Mouse (Mus musculus) spleen, adult 12 weeks (tissue): ENCODE results near the gene Nusap1.
A peak's percentile ranks its signal among the peaks of the same experiment; 100 is the strongest.
"Not testable (repeated sequence)": the region's sequence is repeated elsewhere in the genome, so short reads cannot be mapped to it uniquely, and the experiment has no call there.

Experiments used
- DNase-seq: peaks from one replicate; pipeline ENCODE4 v3.0.0; 2022; ENCODE audit warnings: low spot score

Gene Nusap1

GRCm38 (mm10) chr2:119644254-119644653 lies 26.2 kb downstream of the Nusap1 start:
- DNase-seq = no peak

GRCm38 (mm10) chr2:119662220-119663182 lies 44.4 kb downstream of the Nusap1 start, which contains the start of gene Ndufaf1:
Gene Ndufaf1 (minus strand): TSS chr2:119662827.
- DNase-seq = peak; percentile 72

- DNase-seq = not testable (repeated sequence)
These were observed 47.6 kb downstream of the Nusap1 start for GRCm38 (mm10) chr2:119665744-119666143.

DNA sequence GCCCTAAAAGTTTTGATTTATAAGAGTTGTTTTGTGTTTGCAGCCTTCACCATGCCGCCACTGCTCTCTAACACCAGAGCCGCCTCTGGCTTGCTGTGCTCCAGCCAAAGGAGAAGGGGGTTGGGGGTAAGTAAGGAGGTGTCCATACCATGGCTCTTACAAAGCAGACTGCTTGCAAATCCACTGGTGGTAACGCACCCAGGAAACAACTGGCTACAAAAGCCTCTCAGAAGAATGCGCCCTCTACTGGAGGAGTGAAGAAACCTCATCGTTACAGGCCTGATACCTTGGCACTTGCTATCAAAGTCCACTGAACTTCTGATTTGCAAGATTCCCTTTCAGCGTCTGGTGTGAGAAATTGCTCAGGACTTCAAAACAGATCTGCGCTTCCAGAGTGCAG lies 50.9 kb downstream of the Nusap1 start:
- no peak for DNase-seq

DNA sequence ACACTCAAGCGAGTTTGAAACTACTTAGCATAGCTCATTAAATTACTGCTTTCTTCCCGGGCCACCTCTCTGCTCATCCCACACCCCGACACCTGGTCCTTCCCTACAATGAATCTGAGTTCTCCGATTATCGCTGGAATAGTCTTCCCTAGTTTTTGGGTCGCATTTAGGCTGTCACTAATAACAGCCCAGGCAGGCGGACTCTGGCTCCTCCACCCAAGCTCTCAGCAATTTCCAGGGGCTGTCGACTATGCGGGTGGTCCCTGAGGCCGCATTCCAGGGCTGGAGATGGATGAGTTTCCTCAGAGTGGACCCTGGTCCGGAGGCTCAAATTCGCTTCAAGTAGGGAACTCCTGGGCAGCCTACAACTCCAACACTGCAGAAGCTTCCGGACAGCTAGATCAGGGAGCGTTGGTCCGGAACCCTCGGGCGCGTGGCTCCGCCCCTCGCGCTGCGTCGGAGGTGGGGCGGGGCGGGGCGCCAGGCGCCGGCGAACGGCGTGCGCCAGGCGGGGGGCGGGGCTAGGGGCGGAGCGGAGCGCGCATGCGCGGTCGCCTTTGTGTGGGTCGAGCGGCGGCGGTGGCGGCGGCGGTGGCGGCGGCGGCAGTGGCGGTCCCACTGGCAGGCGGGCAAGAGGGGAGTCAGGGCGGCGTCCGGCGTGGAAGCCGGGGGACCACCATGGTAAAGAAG lies 56.6 kb downstream of the Nusap1 start, which contains the start of gene Rtf1:
Gene Rtf1 (plus strand): TSS at position 544 of the 690 bp plus-strand sequence.
- DNase-seq = peak; percentile 92

- DNase-seq = no peak
These were observed 57.2 kb downstream of the Nusap1 start for GRCm38 (mm10) chr2:119675215-119675784.

GRCm38 (mm10) chr2:119675831-119676230 lies 57.7 kb downstream of the Nusap1 start:
- no peak for DNase-seq

GRCm38 (mm10) chr2:119683706-119684105 lies 65.6 kb downstream of the Nusap1 start:
- DNase-seq = no peak

DNA sequence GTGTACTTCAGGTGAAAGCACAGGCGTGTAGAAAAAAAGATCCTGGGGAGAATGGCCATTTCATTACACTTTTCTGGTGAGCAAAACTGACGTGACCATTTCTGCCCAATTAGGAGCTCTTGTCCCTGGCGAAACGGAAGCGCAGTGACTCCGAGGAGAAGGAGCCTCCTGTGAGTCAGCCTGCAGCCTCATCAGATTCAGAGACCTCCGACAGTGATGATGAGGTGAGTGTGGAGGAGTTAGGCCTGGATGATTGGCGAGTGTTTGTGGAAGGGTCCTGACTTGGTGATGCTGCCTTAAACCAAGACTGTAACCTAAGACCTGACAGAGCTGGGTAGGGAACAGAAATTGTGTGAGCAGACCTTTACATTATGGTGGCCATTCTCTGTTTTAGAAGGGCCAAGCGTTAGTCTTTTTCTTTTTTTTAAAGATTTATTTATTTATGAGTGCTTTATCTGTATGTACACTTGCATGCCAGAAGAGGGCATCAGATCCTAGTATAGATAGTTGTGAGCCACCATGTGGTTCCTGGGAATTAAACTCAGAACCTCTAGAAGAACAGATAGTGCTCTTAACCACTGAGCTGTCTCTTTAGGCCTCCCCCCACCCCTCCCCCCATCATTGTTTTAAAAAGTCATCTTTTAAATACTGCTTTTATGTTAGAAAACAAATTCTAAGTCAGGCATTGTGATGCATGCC lies 74.1 kb downstream of the Nusap1 start:
- no peak for DNase-seq

DNA sequence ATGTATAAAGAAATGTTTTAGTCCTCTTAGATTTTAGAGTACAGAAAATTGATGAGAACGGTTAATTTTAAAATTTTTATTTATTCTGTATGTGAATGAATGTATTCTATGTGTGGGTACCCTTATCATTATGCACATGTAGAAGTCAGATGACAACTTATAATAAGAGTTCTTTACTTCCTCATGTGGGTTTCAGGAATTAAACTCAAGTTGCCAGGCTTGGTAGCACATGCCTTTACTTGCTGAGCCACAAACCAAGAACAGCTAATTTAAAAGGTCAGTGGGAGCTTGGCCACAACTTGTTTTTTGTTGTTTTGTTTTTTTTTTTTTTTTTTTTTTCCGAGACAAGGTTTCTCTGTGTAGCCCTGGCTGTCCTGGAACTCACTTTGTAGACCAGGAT lies 76.7 kb downstream of the Nusap1 start:
- DNase-seq = no peak

GRCm38 (mm10) chr2:119696111-119696510 lies 78.0 kb downstream of the Nusap1 start:
- DNase-seq = no peak

DNA sequence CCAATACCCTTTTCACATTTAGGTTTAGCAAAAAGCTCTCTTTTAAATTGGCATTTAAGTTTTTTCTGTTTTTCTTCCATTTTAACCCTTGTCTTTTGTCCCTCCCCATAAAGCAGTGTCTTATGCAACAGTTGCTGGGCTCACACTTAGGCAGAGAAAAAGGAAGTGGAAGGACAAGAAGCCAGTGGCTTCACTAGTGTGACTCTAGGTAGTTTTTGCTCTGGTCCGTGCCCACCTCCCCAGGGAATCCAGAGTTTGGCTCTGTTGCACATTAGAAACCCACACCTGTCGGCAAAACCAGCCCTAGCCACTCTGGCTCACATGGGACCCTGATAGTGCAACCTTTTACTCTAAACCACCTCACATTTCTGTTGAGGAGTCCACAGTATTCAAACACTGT lies 80.4 kb downstream of the Nusap1 start:
- peak; percentile 14 for DNase-seq

GRCm38 (mm10) chr2:119699962-119700361 lies 81.9 kb downstream of the Nusap1 start:
- DNase-seq = no peak
